Mouse (Mus musculus) MEL (cell line): Measurements from ENCODE around the gene Caskin1. TPM values are rescaled to one million over a fixed set of nuclear protein-coding genes. Genes with fewer than 3 reads are reported as not detected.

ENCODE experiments used
- DNase-seq: peaks from one replicate; pipeline ENCODE4 v3.0.0; 2011; ENCODE audit warnings: low read depth, low spot score
- H3K27ac ChIP-seq: 2 replicates; pipeline ENCODE4 v1.5.1; 2012; ENCODE audit warnings: low read depth, mild to moderate bottlenecking, control low read depth, low read length, moderate library complexity; ENCODE audit not compliant: control insufficient read depth
- H3K27me3 ChIP-seq, 2 experiments: fragments of 150-350 bp in 1 of 2; sonication (generic) in 1 of 2; 2 replicates each; pipeline ENCODE4 v1.6.1; 2012; ENCODE audit warnings: low read length in 2 of 2, mild to moderate bottlenecking in 2 of 2, improper control_type of control experiment in 1 of 2, moderate library complexity in 1 of 2; ENCODE audit not compliant: insufficient read depth in 2 of 2, control insufficient read depth in 1 of 2
- H3K36me3 ChIP-seq, 2 experiments: 2 replicates each; pipeline ENCODE4 v1.6.1; 2012 to 2014; ENCODE audit warnings: low read length in 2 of 2, improper control_type of control experiment in 1 of 2, inconsistent platforms in 1 of 2, mild to moderate bottlenecking in 1 of 2; ENCODE audit not compliant: insufficient read depth in 2 of 2, control insufficient read depth in 1 of 2
- H3K4me1 ChIP-seq, 2 experiments: fragments of 150-350 bp in 1 of 2; sonication (generic) in 1 of 2; 2 replicates each; pipeline ENCODE4 v1.6.1; 2012; ENCODE audit warnings: low read length in 2 of 2, improper control_type of control experiment in 1 of 2, mild to moderate bottlenecking in 1 of 2; ENCODE audit not compliant: insufficient read depth in 2 of 2, control insufficient read depth in 1 of 2
- H3K4me3 ChIP-seq, 2 experiments: fragments of 150-350 bp in 1 of 2; sonication (generic) in 1 of 2; 2 replicates each; pipeline ENCODE4 v1.5.1; 2012; ENCODE audit warnings: low read depth in 2 of 2, low read length in 2 of 2, mild to moderate bottlenecking in 2 of 2, moderate library complexity in 2 of 2, control low read depth in 1 of 2, improper control_type of control experiment in 1 of 2; ENCODE audit not compliant: control insufficient read depth in 1 of 2, insufficient read depth in 1 of 2
- H3K79me2 ChIP-seq: 2 replicates; pipeline ENCODE4 v1.6.1; 2012; ENCODE audit warnings: mild to moderate bottlenecking, low read length, moderate library complexity; ENCODE audit not compliant: control insufficient read depth, poor library complexity, insufficient read depth
- H3K9ac ChIP-seq: 2 replicates; pipeline ENCODE4 v1.6.1; 2012; ENCODE audit warnings: low read depth, mild to moderate bottlenecking, control low read depth, low read length, moderate library complexity; ENCODE audit not compliant: control insufficient read depth, poor library complexity, severe bottlenecking
- H3K9me3 ChIP-seq: fragments of 150-350 bp; sonication (generic); replicated peaks from 2 replicates; pipeline ENCODE4 v1.6.1; 2012; ENCODE audit warnings: mild to moderate bottlenecking, low read length, improper control_type of control experiment, moderate library complexity; ENCODE audit not compliant: insufficient read depth
- CHD1 ChIP-seq: IDR thresholded peaks from 2 replicates; pipeline ENCODE4 v1.6.1; 2012; ENCODE audit warnings: low read depth, mild to moderate bottlenecking, inconsistent platforms, low read length, improper control_type of control experiment
- CHD2 ChIP-seq: IDR thresholded peaks from 2 replicates; pipeline ENCODE4 v1.6.1; 2011; ENCODE audit warnings: low read length, improper control_type of control experiment
- CTCF ChIP-seq, 3 experiments: IDR thresholded peaks in 2 of 3; conservative IDR thresholded peaks in 1 of 3; 2 replicates each; pipeline ENCODE4 v1.5.1; 2011 to 2012; ENCODE audit warnings: low read length in 3 of 3, low read depth in 2 of 3, mild to moderate bottlenecking in 2 of 3, improper control_type of control experiment in 1 of 3, inconsistent platforms in 1 of 3, mixed read lengths in 1 of 3, moderate library complexity in 1 of 3; ENCODE audit not compliant: control insufficient read depth in 1 of 3, insufficient read depth in 1 of 3, poor library complexity in 1 of 3, severe bottlenecking in 1 of 3
- E2F4 ChIP-seq: IDR thresholded peaks from 2 replicates; pipeline ENCODE4 v1.6.1; 2011; ENCODE audit warnings: low read depth, low read length, improper control_type of control experiment, borderline replicate concordance
- ETS1 ChIP-seq: IDR thresholded peaks from 2 replicates; pipeline ENCODE4 v1.6.1; 2012; ENCODE audit warnings: low read depth, mild to moderate bottlenecking, inconsistent platforms, low read length, improper control_type of control experiment, moderate library complexity
- GABPA ChIP-seq: IDR thresholded peaks from 2 replicates; pipeline ENCODE4 v1.6.1; 2012; ENCODE audit warnings: low read depth, mild to moderate bottlenecking, inconsistent platforms, low read length, improper control_type of control experiment, moderate library complexity
- GATA1 ChIP-seq: IDR thresholded peaks from 2 replicates; pipeline ENCODE4 v1.6.1; 2011; ENCODE audit warnings: low read depth, low read length, improper control_type of control experiment
- HCFC1 ChIP-seq: IDR thresholded peaks from 2 replicates; pipeline ENCODE4 v1.6.1; 2012; ENCODE audit warnings: low read depth, mild to moderate bottlenecking, inconsistent platforms, low read length, improper control_type of control experiment, moderate library complexity
- JUND ChIP-seq: IDR thresholded peaks from 2 replicates; pipeline ENCODE4 v1.6.1; 2011; ENCODE audit warnings: low read depth, mild to moderate bottlenecking, improper control_type of control experiment, low read length
- KAT2A ChIP-seq: conservative IDR thresholded peaks from 2 replicates; pipeline ENCODE4 v1.6.1; 2012; ENCODE audit warnings: low read depth, low read length, improper control_type of control experiment, inconsistent platforms
- MAX ChIP-seq: IDR thresholded peaks from 2 replicates; pipeline ENCODE4 v1.6.1; 2011; ENCODE audit warnings: low read length, improper control_type of control experiment
- MEF2A ChIP-seq: IDR thresholded peaks from 2 replicates; pipeline ENCODE4 v1.6.1; 2014; ENCODE audit warnings: low read depth, mild to moderate bottlenecking, inconsistent platforms, low read length, improper control_type of control experiment; ENCODE audit not compliant: poor library complexity, insufficient replicate concordance, severe bottlenecking; ENCODE audit errors: extremely low read depth
- MXI1 ChIP-seq: IDR thresholded peaks from 2 replicates; pipeline ENCODE4 v1.6.1; 2011; ENCODE audit warnings: mild to moderate bottlenecking, low read depth, low read length, improper control_type of control experiment
- MYC ChIP-seq: IDR thresholded peaks from 2 replicates; pipeline ENCODE4 v1.6.1; 2011; ENCODE audit warnings: low read depth, mild to moderate bottlenecking, low read length, improper control_type of control experiment, moderate library complexity
- NELFE ChIP-seq: IDR thresholded peaks from 2 replicates; pipeline ENCODE4 v1.6.1; 2011; ENCODE audit warnings: low read depth, low read length, improper control_type of control experiment
- POLR2A ChIP-seq, 2 experiments: IDR thresholded peaks; 2 replicates each; pipeline ENCODE4 v1.6.1; 2011 to 2012; ENCODE audit warnings: low read length in 2 of 2, mild to moderate bottlenecking in 2 of 2, control low read depth in 1 of 2, improper control_type of control experiment in 1 of 2, low read depth in 1 of 2, moderate library complexity in 1 of 2; ENCODE audit not compliant: control insufficient read depth in 1 of 2, insufficient read depth in 1 of 2, poor library complexity in 1 of 2
- POLR2AphosphoS2 ChIP-seq: IDR thresholded peaks from 2 replicates; pipeline ENCODE4 v1.6.1; 2011; ENCODE audit warnings: low read length, improper control_type of control experiment
- POLR2AphosphoS5 ChIP-seq: IDR thresholded peaks from 2 replicates; pipeline ENCODE4 v1.6.1; 2012; ENCODE audit warnings: low read depth, borderline replicate concordance, mild to moderate bottlenecking, inconsistent platforms, low read length, moderate library complexity, mixed read lengths
- SIN3A ChIP-seq: IDR thresholded peaks from 2 replicates; pipeline ENCODE4 v1.6.1; 2012; ENCODE audit warnings: low read length, improper control_type of control experiment, inconsistent platforms
- SMC3 ChIP-seq: IDR thresholded peaks from 2 replicates; pipeline ENCODE4 v1.6.1; 2011; ENCODE audit warnings: low read depth, low read length, improper control_type of control experiment
- TBP ChIP-seq: IDR thresholded peaks from 2 replicates; pipeline ENCODE4 v1.8.0; 2011; ENCODE audit warnings: low read depth, low read length, improper control_type of control experiment
- UBTF ChIP-seq: IDR thresholded peaks from 2 replicates; pipeline ENCODE4 v1.6.1; 2012; ENCODE audit warnings: low read depth, mild to moderate bottlenecking, inconsistent platforms, low read length, improper control_type of control experiment, moderate library complexity, borderline replicate concordance; ENCODE audit not compliant: insufficient read depth
- USF1 ChIP-seq: IDR thresholded peaks from 2 replicates; pipeline ENCODE4 v1.6.1; 2014; ENCODE audit warnings: low read depth, mild to moderate bottlenecking, inconsistent platforms, low read length, improper control_type of control experiment, moderate library complexity
- ZC3H11A ChIP-seq: IDR thresholded peaks from 2 replicates; pipeline ENCODE4 v1.6.1; 2012; ENCODE audit warnings: low read depth, mild to moderate bottlenecking, inconsistent platforms, low read length, improper control_type of control experiment
- ZMIZ1 ChIP-seq: IDR thresholded peaks from 2 replicates; pipeline ENCODE4 v1.6.1; 2012; ENCODE audit warnings: low read depth, mild to moderate bottlenecking, inconsistent platforms, low read length, improper control_type of control experiment, moderate library complexity
- polyA plus RNA-seq, 2 experiments: library from polyadenylated mRNA; stranded (reverse) in 1 of 2; unstranded in 1 of 2; fragments of >175 nt in 1 of 2; fragments of >200 nt in 1 of 2; gene quantifications; 2 replicates each; pipeline versions ENCODE4 v1.2.1 to v1.2.4; 2012; ENCODE audit warnings: low replicate concordance in 2 of 2, low read depth in 1 of 2; ENCODE audit not compliant: insufficient read length in 2 of 2, insufficient read depth in 1 of 2, missing spikeins in 1 of 2
- total RNA-seq: library from RNA; depleted of rRNA; stranded (reverse); fragments of 300-350 nt; gene quantifications from 2 replicates; pipeline ENCODE4 v1.2.3, GENCODE M21; 2012

The Caskin1 gene
- total and polyA plus RNA-seq, 3 experiments, result 0.04 to 0.38 TPM; not detected in 1

DNA sequence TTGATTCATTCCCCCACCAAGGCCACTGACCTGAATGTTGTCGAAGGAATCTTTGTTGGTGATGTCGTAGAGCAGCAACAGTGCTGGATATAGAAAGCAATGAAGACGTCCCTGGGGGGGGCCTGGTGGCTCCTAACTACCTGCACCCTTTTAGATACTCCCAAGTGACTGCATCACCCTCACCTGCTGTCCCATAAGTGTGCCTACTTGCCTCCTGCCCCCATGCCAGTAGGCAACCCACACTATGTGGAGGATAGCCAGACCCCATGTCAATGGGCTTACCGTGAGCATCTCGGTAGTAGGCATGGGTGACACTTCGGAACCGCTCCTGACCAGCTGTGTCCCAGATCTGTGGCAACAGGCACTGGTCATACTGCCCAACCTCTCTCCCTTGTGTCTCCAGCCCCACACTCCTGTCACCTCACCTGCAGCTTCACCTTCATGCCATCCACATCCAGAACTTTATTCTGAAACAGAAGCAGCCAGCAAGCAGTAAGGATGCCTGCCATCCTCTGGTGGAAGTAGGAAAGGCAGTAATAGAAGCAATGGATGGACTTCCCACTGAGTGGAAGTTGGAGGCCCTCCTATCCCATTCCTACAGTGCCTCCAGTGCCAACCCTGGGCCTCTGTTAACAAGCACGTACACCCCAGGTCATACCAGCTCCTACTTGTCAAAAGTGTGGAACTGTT is 42.1 kb downstream of the Caskin1 start:
- H3K27ac ChIP-seq, result 0 out of 2 replicates have a peak overlapping the region, but pooled peaks have one; percentile 81
- H3K4me1 ChIP-seq, result peaks cover 0 to 8% of the 10 kb centered on the region in 2 experiments; a peak in 1 of 4 replicates
- H3K27me3 ChIP-seq, result no peaks in the 10 kb centered on the region
- no peak overlapping the region for H3K9ac ChIP-seq
- TF ChIP-seq MYC (no peak), MEF2A (no peak), POLR2AphosphoS2 (peak; percentile 32; the same call in 1 of the 2 replicates), CTCF (IDR thresholded peaks at IDR 0.05 in 2 of 3, conservative IDR thresholded peaks at IDR 0.05 in 1 of 3; ENCODE audit: control insufficient read depth in 1 of 3, insufficient read depth in 1 of 3, low read depth in 2 of 3, low read length in 3 of 3, poor library complexity in 1 of 3, severe bottlenecking in 1 of 3) (peak in 1 of 3 experiments; percentile 37; a peak in 2 of 6 replicates), GATA1 (no peak), POLR2AphosphoS5 (0 out of 2 replicates have a peak, but pooled peaks have one; percentile 6), JUND (no peak), CHD2 (no peak), ETS1 (no peak), POLR2A (IDR thresholded peaks at IDR 0.05; ENCODE audit: control insufficient read depth in 1 of 2, insufficient read depth in 1 of 2, low read depth in 1 of 2, low read length in 2 of 2, poor library complexity in 1 of 2) (peak; percentile 14 to 39; a peak in 1 of 4 replicates), KAT2A (no peak), SMC3 (peak; percentile 15; the same call in 1 of the 2 replicates)
- H3K36me3 ChIP-seq, result peaks cover 0 to 10% of the 10 kb centered on the region in 2 experiments; a peak in 3 of 4 replicates
- H3K4me3 ChIP-seq, result no peak overlapping the region
- H3K9me3 ChIP-seq, result no peaks in the 10 kb centered on the region
- H3K79me2 ChIP-seq, result peaks cover 33% of the 10 kb centered on the region
- peak; percentile 72 for DNase-seq

DNA sequence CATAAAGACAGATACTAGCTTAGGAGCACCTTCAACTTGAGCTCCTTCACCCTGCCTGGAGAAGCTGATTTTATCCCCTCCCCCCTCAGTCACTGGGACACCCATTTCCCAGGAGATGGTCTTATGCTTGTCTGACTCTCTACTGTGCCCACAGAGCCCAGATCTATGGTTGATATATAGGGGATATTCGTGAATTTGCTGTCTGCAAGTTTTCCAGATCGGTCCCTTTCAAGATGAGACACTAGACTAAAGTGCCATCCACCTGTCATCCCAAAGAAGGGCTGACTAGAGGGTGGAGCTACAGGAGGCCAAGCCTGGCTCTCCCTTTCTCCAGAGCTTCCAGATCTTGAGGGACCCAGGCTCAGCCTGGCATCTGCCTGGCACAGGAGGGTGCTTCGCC is 42.7 kb downstream of the Caskin1 start:
- peaks cover 28% of the 10 kb centered on the region for H3K79me2 ChIP-seq
- H3K27me3 ChIP-seq, result no peaks in the 10 kb centered on the region
- H3K4me3 ChIP-seq, result no peak overlapping the region
- peaks cover 0 to 8% of the 10 kb centered on the region in 2 experiments; a peak in 3 of 4 replicates for H3K36me3 ChIP-seq
- H3K4me1 ChIP-seq, result peaks cover 0 to 8% of the 10 kb centered on the region in 2 experiments; a peak in 1 of 4 replicates
- DNase-seq, result no peak
- H3K9ac ChIP-seq, result no peak overlapping the region
- no peaks in the 10 kb centered on the region for H3K9me3 ChIP-seq
- TF ChIP-seq SIN3A, result 0 out of 2 replicates have a peak, but pooled peaks have one; percentile 25
- no peak for TF ChIP-seq CHD1
- TF ChIP-seq SMC3, result no peak
- TF ChIP-seq HCFC1, result no peak
- TF ChIP-seq USF1, result no peak
- no peak for TF ChIP-seq GABPA
- no peak for TF ChIP-seq GATA1
- no peak for TF ChIP-seq MXI1
- no peak for TF ChIP-seq E2F4
- no peak for TF ChIP-seq KAT2A
- no peak for TF ChIP-seq NELFE
- no peak for TF ChIP-seq UBTF
- TF ChIP-seq CTCF (IDR thresholded peaks at IDR 0.05 in 2 of 3, conservative IDR thresholded peaks at IDR 0.05 in 1 of 3; ENCODE audit: control insufficient read depth in 1 of 3, insufficient read depth in 1 of 3, low read depth in 2 of 3, low read length in 3 of 3, poor library complexity in 1 of 3, severe bottlenecking in 1 of 3), result no peak
- no peak for TF ChIP-seq MAX
- 0 out of 2 replicates have a peak, but pooled peaks have one; percentile 5 for TF ChIP-seq POLR2AphosphoS2
- TF ChIP-seq ZC3H11A, result no peak
- TF ChIP-seq POLR2A (IDR thresholded peaks at IDR 0.05; ENCODE audit: control insufficient read depth in 1 of 2, insufficient read depth in 1 of 2, low read depth in 1 of 2, low read length in 2 of 2, poor library complexity in 1 of 2), result peak in 1 of 2 experiments; percentile 15; a peak in 1 of 4 replicates
- TF ChIP-seq TBP, result no peak
- TF ChIP-seq ZMIZ1, result no peak
- H3K27ac ChIP-seq, result no peak overlapping the region
